Mouse (Mus musculus) lung, embryonic 14.5 days (tissue): ENCODE results near the gene Slit3. TPM values are rescaled to one million over a fixed set of nuclear protein-coding genes. Genes with fewer than 3 reads are reported as not detected.
A peak's percentile ranks its signal among the peaks of the same experiment; 100 is the strongest.

Experiments
- ATAC-seq: fragments of 200-750 bp; cut with Nextera tagmentation; 2 replicates; pipeline ENCODE4 v1.8.0; 2017; ENCODE audit warnings: mild to moderate bottlenecking, moderate TSS enrichment, moderate library complexity; ENCODE audit not compliant: insufficient read depth
- DNase-seq: peaks from one replicate; pipeline ENCODE4 v3.0.0-alpha.2; 2015
- H3K27ac ChIP-seq: fragments of 300-500 bp; sonication (generic); 2 replicates; pipeline ENCODE4 v1.5.1; 2014; ENCODE audit warnings: low read depth, mild to moderate bottlenecking, moderate library complexity
- H3K27me3 ChIP-seq: fragments of 300-500 bp; sonication (generic); 2 replicates; pipeline ENCODE4 v1.6.1; 2014; ENCODE audit warnings: low read length, control low read depth; ENCODE audit not compliant: insufficient read depth
- H3K36me3 ChIP-seq: fragments of 300-500 bp; sonication (generic); 2 replicates; pipeline ENCODE4 v1.6.1; 2014; ENCODE audit warnings: control low read depth; ENCODE audit not compliant: insufficient read depth
- H3K4me1 ChIP-seq: fragments of 300-500 bp; sonication (generic); 2 replicates; pipeline ENCODE4 v1.6.1; 2014; ENCODE audit warnings: antibody characterized with exemption, control low read depth; ENCODE audit not compliant: insufficient read depth
- H3K4me2 ChIP-seq: fragments of 300-500 bp; sonication (generic); 2 replicates; pipeline ENCODE4 v1.6.1; 2014; ENCODE audit warnings: mild to moderate bottlenecking
- H3K4me3 ChIP-seq: fragments of 300-500 bp; sonication (generic); 2 replicates; pipeline ENCODE4 v1.5.1; 2014; ENCODE audit warnings: low read depth, low read length
- H3K9ac ChIP-seq: fragments of 300-500 bp; sonication (generic); 2 replicates; pipeline ENCODE4 v1.6.1; 2014
- H3K9me3 ChIP-seq: fragments of 300-500 bp; sonication (generic); 2 replicates; pipeline ENCODE4 v1.6.1; 2016; ENCODE audit warnings: low read depth, low read length, control low read depth
- CTCF ChIP-seq: IDR thresholded peaks from 2 replicates; pipeline ENCODE4 v1.5.1; 2016; ENCODE audit warnings: antibody characterized with exemption, low read depth
- WGBS: fragments of 180-500 bp; shearing (Covaris S2); extraction: QIAGEN DNeasy Blood & Tissue Kit; methylation state at CpG from one replicate; pipeline ENCODE4 v1.1.7; 2014; 5-methylcytosine and 5-hydroxymethylcytosine counted together
- polyA plus RNA-seq: library from polyadenylated mRNA; unstranded; fragments of >200 nt; fragmentation: Nextera tagmentation; extraction: Ambion mirVana; gene quantifications from 2 replicates; pipeline ENCODE4 v1.2.1, GENCODE M21; 2014

Slit3 gene
- polyA plus RNA-seq, 1 experiment from 2014 or later: 37.3 TPM

GRCm38 (mm10) chr11:35596064-35596463 is 475.0 kb downstream of the Slit3 start:
- Histone ChIP-seq H3K9me3 (no peaks in the 10 kb centered on the region), H3K4me2 (no peak overlapping the region), H3K36me3 (0 out of 2 replicates have a peak, but pooled peaks cover 7% of the 10 kb centered on the region), H3K9ac (no peak overlapping the region), H3K4me1 (no peaks in the 10 kb centered on the region), H3K27me3 (no peaks in the 10 kb centered on the region), H3K27ac (no peak overlapping the region), H3K4me3 (no peak overlapping the region)
- ATAC-seq: no peak
- no peak for DNase-seq
- TF ChIP-seq CTCF: no peak

- 90% methylated on average over 6 of the region's 6 CpGs for WGBS
- DNase-seq (no peak), ATAC-seq (no peak)
- no peak for TF ChIP-seq CTCF
- Histone ChIP-seq H3K9ac (no peak overlapping the region), H3K27ac (no peak overlapping the region), H3K27me3 (no peaks in the 10 kb centered on the region), H3K4me1 (no peaks in the 10 kb centered on the region), H3K4me2 (no peak overlapping the region), H3K9me3 (no peaks in the 10 kb centered on the region), H3K36me3 (0 out of 2 replicates have a peak, but pooled peaks cover 7% of the 10 kb centered on the region), H3K4me3 (no peak overlapping the region)
Measured at GRCm38 (mm10) chr11:35597882-35598281, 476.9 kb downstream of the Slit3 start.

GRCm38 (mm10) chr11:35598732-35599131 is 477.7 kb downstream of the Slit3 start:
- H3K27ac ChIP-seq: no peak overlapping the region
- H3K9me3 ChIP-seq: no peaks in the 10 kb centered on the region
- H3K27me3 ChIP-seq: no peaks in the 10 kb centered on the region
- H3K4me1 ChIP-seq: no peaks in the 10 kb centered on the region
- no peak for ATAC-seq
- H3K4me2 ChIP-seq: no peak overlapping the region
- no peak overlapping the region for H3K9ac ChIP-seq
- no peak overlapping the region for H3K4me3 ChIP-seq
- H3K36me3 ChIP-seq: 0 out of 2 replicates have a peak, but pooled peaks cover 7% of the 10 kb centered on the region
- 72% methylated on average over 7 of the region's 7 CpGs for WGBS
- no peak for TF ChIP-seq CTCF
- DNase-seq: no peak

GRCm38 (mm10) chr11:35601652-35602240 is 480.7 kb downstream of the Slit3 start:
- no peak overlapping the region for H3K27ac ChIP-seq
- ATAC-seq (peak; percentile 71; the same call in 1 of the 2 replicates), DNase-seq (peak; percentile 39)
- H3K36me3 ChIP-seq: no peaks in the 10 kb centered on the region
- TF ChIP-seq CTCF: no peak
- H3K4me2 ChIP-seq: no peak overlapping the region
- 54% methylated on average over 10 of the region's 10 CpGs for WGBS
- H3K27me3 ChIP-seq: no peaks in the 10 kb centered on the region
- H3K4me1 ChIP-seq: no peaks in the 10 kb centered on the region
- H3K9me3 ChIP-seq: no peaks in the 10 kb centered on the region
- no peak overlapping the region for H3K4me3 ChIP-seq
- no peak overlapping the region for H3K9ac ChIP-seq

- Histone ChIP-seq H3K36me3 (no peaks in the 10 kb centered on the region), H3K4me2 (no peak overlapping the region), H3K27me3 (no peaks in the 10 kb centered on the region), H3K4me1 (no peaks in the 10 kb centered on the region), H3K4me3 (no peak overlapping the region), H3K9ac (no peak overlapping the region), H3K9me3 (no peaks in the 10 kb centered on the region), H3K27ac (no peak overlapping the region; the same call in 1 of the 2 replicates)
- no peak for ATAC-seq
- TF ChIP-seq CTCF: no peak
- 60% methylated on average over 10 of the region's 10 CpGs for WGBS
- DNase-seq: no peak
Measured at GRCm38 (mm10) chr11:35602586-35602985, 481.6 kb downstream of the Slit3 start.

- whole genome bisulfite sequencing: 81% methylated on average over 6 of the region's 6 CpGs
- H3K9me3 ChIP-seq: no peaks in the 10 kb centered on the region
- H3K27ac ChIP-seq: no peak overlapping the region
- H3K27me3 ChIP-seq: no peaks in the 10 kb centered on the region
- H3K36me3 ChIP-seq: no peaks in the 10 kb centered on the region
- H3K4me1 ChIP-seq: no peaks in the 10 kb centered on the region
- no peak for ATAC-seq
- H3K4me3 ChIP-seq: no peak overlapping the region
- H3K4me2 ChIP-seq: no peak overlapping the region
- H3K9ac ChIP-seq: no peak overlapping the region
- DNase-seq: no peak
- TF ChIP-seq CTCF: peak; percentile 17; the same call in 1 of the 2 replicates
Measured at GRCm38 (mm10) chr11:35603946-35604345, 482.9 kb downstream of the Slit3 start.

- DNase-seq (no peak), ATAC-seq (no peak)
- no peak for TF ChIP-seq CTCF
- Histone ChIP-seq H3K4me3 (no peak overlapping the region), H3K9ac (no peak overlapping the region), H3K27ac (no peak overlapping the region), H3K4me2 (no peak overlapping the region), H3K27me3 (no peaks in the 10 kb centered on the region), H3K4me1 (no peaks in the 10 kb centered on the region), H3K36me3 (no peaks in the 10 kb centered on the region), H3K9me3 (no peaks in the 10 kb centered on the region)
- WGBS: 59% methylated on average over 18 of the region's 18 CpGs
Measured at GRCm38 (mm10) chr11:35604848-35605790, 484.1 kb downstream of the Slit3 start.
